Mouse (Mus musculus) neutrophil, adult 59 days (primary cell): ENCODE measurements around the gene Rnase10. TPM values are rescaled to one million over a fixed set of nuclear protein-coding genes. Genes with fewer than 3 reads are reported as not detected.

Source experiments
- total RNA-seq, 2 experiments: library from RNA; stranded (reverse); gene quantifications; 1 replicate in 1 of 2; 2 replicates in 1 of 2; pipeline ENCODE4 v1.2.4; 2023

The Rnase10 gene
- total RNA-seq = under 1 TPM in 1 of 2 experiments, not detected in 1; 0.22 TPM

GRCm38 (mm10) chr14:51007152-51007801 is at the start of gene Rnase10:
Rnase10 (plus strand) TSS chr14:51007751.

DNA sequence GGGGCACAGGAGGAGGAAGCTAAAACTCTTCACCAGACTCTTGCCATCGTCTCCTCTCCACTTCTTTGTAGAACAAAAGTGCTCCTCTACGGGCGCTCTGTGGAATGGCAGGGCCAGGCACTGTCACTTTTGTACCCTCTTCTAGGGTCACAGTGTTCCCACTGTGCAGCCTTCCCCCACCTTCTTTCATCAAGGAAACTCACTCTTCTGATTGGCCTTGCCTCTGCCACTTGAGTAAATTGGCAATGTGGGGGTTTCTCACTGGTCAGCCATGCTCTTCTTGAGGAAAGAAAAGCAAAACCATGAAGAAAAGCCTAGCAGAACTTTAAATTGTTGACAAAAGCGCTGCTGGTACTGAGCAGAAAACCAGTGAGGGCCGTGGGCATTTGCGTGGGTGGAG is 34.2 kb downstream of the Rnase10 start, which contains the start of gene Rnase9:
Gene Rnase9 (minus strand): TSS at position 101 of the 400 bp plus-strand sequence.

GRCm38 (mm10) chr14:51050063-51050462 is 42.5 kb downstream of the Rnase10 start, which contains the start of gene Rnase11:
Rnase11 (minus strand) TSS chr14:51050163.

GRCm38 (mm10) chr14:51057401-51057831 is 49.9 kb downstream of the Rnase10 start, which contains the start of gene Rnase12:
Rnase12 (minus strand) TSS chr14:51057661.

Other genes starting within 250 kb of the Rnase10 start
- 10 to 100 TPM; 29.5 to 35.8 TPM for gene Ttc5, start 222.2 kb upstream of the Rnase10 start, total RNA-seq
- not detected for gene Ccnb1ip1, start 200.0 kb upstream of the Rnase10 start, total RNA-seq
- gene Parp2, start 199.9 kb upstream of the Rnase10 start, total RNA-seq = 10 to 100 TPM; 24.8 to 32.1 TPM
- 10 to 100 TPM; 44.4 to 66.7 TPM for gene Tep1, start 137.2 kb upstream of the Rnase10 start, total RNA-seq
- under 1 TPM in 1 of 2 experiments, not detected in 1; 0.33 TPM for gene Klhl33, start 110.2 kb upstream of the Rnase10 start, total RNA-seq
- 10 to 100 TPM; 19.2 to 25.5 TPM for gene Osgep, start 82.9 kb upstream of the Rnase10 start, total RNA-seq
- gene Apex1, start 82.8 kb upstream of the Rnase10 start, total RNA-seq = 10 to 100 TPM; 18.4 to 22.9 TPM
- 10 to 100 TPM; 54.5 to 86.3 TPM for gene Pip4p1, start 76.9 kb upstream of the Rnase10 start, total RNA-seq
- 10 to 100 TPM; 65.2 to 70.9 TPM for gene Pnp, start 76.7 kb upstream of the Rnase10 start, total RNA-seq
- gene Gm49342, start 63.2 kb upstream of the Rnase10 start, total RNA-seq = 10 to 100 TPM; 67.9 to 80.1 TPM
- 1 to 10 TPM; 5.8 to 7.4 TPM for gene Pnp2, start 51.8 kb upstream of the Rnase10 start, total RNA-seq
- not detected for gene Rnase9, start 34.1 kb downstream of the Rnase10 start, total RNA-seq
- not detected for gene Rnase11, start 42.4 kb downstream of the Rnase10 start, total RNA-seq
- gene Rnase12, start 49.9 kb downstream of the Rnase10 start, total RNA-seq = 1 to 10 TPM; 1.0 to 2.2 TPM
- not detected for gene Olfr750, start 66.7 kb downstream of the Rnase10 start, total RNA-seq
- gene Rnase4, start 83.3 kb downstream of the Rnase10 start, total RNA-seq = 1 to 10 TPM; 6.5 to 7.8 TPM
- 1 to 10 TPM; 5.4 to 6.6 TPM for gene Ang, start 83.4 kb downstream of the Rnase10 start, total RNA-seq
- gene Eddm3b, start 106.7 kb downstream of the Rnase10 start, total RNA-seq = not detected
- 10 to 100 TPM; 32.8 to 50.5 TPM for gene Rnase6, start 116.2 kb downstream of the Rnase10 start, total RNA-seq
- not detected for gene Rnase1, start 139.0 kb downstream of the Rnase10 start, total RNA-seq
- gene Rnase2b, start 154.5 kb downstream of the Rnase10 start, total RNA-seq = 1 to 10 TPM in 1 of 2 experiments, under 1 TPM in 1; 0.88 to 1.3 TPM
- not detected for gene Ang2, start 191.4 kb downstream of the Rnase10 start, total RNA-seq
- not detected for gene Ear14, start 195.6 kb downstream of the Rnase10 start, total RNA-seq
- 10 to 100 TPM; 38.2 to 59.1 TPM for gene Rnase2a, start 248.4 kb downstream of the Rnase10 start, total RNA-seq